Mouse (Mus musculus) ES-E14 (cell line): Measurements from ENCODE around the gene Jpt2.

Experiments used
- MAFK ChIP-seq: IDR thresholded peaks from 2 replicates; pipeline ENCODE4 v1.6.1; 2014; ENCODE audit warnings: mild to moderate bottlenecking, low read depth, low read length, inconsistent platforms; ENCODE audit not compliant: insufficient read depth
- ZC3H11A ChIP-seq: IDR thresholded peaks from 2 replicates; pipeline ENCODE4 v1.6.1; 2012; ENCODE audit warnings: low read depth, mild to moderate bottlenecking, inconsistent platforms, low read length, borderline replicate concordance

GRCm38 (mm10) chr17:24923246-24923645 lies 37.2 kb downstream of the Jpt2 start:
- no peak for TF ChIP-seq ZC3H11A
- no peak for TF ChIP-seq MAFK
